Mouse (Mus musculus): Measurements from ENCODE around the gene Tec. TPM values are rescaled to one million over a fixed set of nuclear protein-coding genes. Genes with fewer than 3 reads are reported as not detected.

The Tec gene
- polyA plus RNA-seq, 2 experiments from 2014 or later, result 10.1 to 10.6 TPM

DNA sequence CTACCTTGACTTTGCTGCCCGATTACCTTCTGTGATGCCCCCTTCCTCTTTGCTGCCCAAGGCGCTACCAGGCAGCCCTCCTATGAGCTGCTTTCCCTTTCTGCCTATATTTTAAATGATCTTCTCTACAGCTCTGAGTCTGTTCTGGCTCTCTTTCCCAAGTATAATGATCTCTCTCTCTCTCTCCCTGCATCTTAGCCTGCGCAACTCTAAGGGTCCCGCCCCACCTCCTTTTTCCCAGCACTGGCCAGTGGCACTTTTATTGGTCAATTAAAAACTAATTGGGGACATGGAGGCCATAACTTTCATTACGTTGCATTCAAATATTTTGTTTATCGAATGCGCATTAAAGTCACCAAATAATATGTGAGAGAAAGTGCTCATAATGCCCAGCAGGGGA lies 20.0 kb upstream of the Tec start:
- no peak for ATAC-seq

DNA sequence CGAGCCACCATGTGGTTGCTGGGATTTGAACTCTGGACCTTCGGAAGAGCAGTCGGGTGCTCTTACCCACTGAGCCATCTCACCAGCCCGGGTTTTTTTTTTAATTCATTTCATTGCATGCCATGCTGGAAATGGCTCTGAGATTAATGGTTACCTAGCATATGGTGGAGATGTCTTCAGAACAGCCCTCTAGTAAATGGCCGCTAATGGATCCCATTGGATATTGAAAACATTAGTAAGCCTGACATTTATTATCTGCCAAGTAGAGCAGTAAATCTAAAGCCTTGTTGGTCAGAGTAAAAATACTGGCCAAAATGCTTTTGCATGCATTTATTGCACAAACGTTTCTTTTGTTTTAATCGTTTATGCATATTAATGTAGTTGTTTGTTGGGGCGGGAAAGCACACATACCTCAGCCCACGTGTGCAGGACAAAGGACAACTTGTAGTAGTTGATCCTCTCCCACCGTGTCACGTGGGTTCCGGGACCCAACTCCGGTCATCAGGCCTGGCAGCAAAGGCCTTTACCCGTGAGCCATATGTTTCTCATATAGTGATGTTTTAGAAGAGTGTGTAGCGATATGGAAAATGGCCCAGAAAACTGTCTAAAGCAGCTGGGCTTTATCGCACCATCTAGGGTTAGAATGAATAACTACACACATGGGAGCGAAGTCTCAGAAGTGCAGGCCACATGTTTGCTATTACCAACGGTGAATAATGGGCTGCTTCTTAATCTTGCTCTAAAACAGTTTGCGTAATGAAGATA lies 18.4 kb upstream of the Tec start:
- ATAC-seq, result no peak

DNA sequence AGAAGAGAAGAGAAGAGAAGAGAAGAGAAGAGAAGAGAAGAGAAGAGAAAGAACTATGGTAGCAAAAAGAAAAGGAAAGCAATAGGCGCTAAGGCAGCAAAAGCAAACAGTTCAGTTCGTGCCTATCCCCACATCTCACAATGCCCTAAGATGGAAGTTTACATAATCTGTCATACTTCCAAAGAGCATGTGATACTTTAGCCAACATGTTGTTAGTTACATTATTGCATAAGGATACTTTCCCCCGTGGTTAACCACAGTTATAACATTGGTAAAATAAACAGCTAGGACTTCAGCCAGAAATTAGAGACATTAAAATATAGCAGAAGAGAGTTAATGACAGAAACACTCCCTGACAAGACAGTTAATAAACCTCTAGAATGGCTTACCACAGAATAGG lies 15.4 kb upstream of the Tec start:
- no peak for ATAC-seq

DNA sequence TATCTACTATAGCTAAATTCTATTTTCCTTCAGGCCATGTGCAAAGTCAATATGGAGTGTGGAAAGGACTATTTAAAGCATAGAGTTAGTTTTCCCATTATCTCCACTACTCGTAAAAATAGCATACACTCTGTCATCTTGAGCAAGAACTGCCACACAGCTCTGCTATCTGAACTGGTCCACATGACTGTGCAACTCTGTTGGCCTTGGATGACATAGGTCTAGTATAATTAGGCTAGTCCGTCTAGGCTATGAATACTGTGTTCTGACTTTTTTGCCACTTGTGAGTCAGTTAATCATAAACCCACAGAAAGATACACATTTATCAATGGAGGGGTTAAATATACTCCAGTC lies 14.1 kb upstream of the Tec start:
- no peak for ATAC-seq

DNA sequence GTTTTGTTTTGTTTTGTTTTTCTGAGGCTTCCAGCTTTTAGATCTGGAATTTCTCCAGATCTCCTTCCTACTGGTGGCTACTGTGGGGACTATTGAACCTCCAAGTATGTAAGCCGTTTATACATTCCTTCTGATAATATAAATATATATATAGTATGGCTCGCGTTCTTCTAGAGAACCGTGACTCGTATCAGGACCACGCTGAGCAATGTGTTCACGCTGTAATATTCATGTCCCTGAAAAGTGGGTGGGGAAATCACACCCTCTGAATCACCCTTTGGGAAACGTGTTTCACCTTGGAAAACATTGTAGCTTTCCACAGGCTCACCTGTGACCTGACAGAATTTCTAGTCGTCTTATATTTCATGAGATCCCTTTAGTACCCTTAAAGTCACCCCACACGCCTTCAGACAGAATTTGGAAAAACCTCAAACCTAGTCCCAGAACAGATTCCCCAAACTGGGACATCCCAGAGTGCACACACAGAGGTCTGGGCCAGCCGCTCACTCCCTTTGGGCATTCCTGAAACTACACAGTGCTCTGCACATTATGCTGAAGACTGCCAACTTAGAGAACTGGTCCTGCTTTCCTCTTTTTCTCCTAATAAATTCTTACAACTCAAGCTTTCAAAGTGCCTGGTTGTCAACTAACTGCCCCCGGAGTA lies 13.6 kb upstream of the Tec start:
- no peak for ATAC-seq

GRCm38 (mm10) chr5:72879736-72880135 lies 11.5 kb upstream of the Tec start:
- no peak for ATAC-seq

DNA sequence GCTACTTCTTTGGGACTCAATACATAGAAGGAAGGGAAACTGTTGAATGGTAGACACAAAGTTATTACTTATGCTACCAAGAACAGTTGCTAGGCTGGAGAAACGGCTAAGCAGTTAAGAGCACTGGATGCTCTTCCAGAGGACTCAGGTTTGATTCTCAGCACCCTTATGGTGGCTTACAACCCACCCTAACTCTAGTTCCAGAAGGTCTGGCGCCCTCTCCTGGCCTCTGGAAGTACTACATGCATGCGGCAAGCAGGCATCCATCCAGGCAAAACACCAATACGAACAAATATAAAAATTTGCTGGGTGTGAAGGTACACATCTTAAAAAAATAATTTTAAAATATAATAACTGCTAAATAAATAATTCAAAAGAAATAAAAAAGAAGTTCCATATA lies 2.8 kb upstream of the Tec start:
- no peak for ATAC-seq

- no peak for ATAC-seq
These were observed 1.7 kb upstream of the Tec start for GRCm38 (mm10) chr5:72869779-72870608.

DNA sequence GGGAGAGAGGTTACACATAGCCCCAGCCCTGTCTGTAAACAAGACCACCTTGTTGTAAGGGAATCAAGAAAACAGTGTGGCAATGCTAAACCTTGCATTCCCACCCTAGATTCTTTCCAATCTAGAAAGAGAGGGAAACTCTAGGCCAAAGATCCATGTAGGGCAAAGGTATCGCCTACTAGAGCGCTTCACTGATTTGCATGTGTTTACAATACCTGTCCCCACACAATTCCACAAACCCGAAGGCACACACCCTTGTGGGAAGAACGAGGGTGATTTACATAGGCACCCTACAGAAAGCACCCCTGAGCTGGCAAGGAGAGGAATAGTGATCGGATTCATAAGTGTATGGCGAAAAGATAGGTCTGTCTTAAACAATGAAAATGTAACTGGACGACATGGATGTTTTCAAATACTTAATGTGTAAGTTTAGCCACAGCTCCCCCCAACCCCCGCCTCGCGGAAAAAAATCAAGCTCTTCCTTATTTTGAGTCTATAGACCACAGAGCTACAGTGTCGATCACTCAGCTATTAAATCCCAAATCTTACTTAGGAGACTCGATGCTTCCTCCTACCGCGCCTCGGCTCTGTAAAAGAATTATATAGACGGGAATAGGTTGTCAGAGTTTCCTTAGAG lies 1.1 kb downstream of the Tec start:
- no peak for ATAC-seq

GRCm38 (mm10) chr5:72866260-72866905 lies 1.9 kb downstream of the Tec start:
- no peak for ATAC-seq

DNA sequence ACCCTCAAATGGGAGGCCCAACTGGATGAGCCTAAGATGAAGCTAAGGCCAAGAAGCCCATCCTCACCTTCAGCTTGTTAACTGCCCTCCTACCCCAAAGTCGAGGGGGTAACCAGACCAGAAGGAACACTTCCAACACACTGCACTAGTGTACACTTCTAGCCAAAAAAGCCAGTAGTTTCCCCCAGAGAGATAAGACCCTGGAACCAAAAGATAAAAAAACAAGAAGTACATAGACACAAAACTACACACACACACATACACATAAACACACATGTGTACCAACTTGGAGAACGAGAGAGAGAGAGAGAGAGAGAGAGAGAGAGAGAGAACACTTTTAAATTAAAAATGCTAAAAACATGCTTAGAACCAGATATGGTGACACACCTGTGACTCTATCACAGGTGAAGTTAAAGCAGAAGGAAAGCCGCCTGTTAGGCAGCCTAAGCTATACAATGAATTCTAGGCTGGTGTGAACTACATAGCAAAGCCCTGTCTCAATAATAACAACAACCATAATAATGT lies 3.6 kb downstream of the Tec start:
- no peak for ATAC-seq

DNA sequence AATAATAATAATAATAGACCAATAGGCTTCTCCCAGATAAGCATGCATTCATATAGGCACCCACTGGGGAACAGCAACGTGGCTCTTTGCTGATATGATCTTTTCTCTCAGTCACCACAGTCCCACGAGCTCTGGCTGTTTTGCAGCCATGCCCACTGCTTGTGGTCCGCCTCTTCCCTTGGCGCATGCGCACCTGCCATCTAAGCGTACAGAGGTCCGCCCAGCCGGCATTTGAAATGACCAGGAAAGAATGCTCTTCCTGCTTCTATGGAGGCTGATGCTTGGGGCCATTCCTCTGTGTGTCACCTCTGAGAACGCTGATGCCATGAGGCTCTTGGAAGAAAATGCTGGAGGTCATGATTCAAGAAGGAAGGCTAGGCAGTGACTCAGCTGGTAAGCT lies 5.1 kb downstream of the Tec start:
- ATAC-seq, result no peak

- ATAC-seq, result no peak
These were observed 6.4 kb downstream of the Tec start for GRCm38 (mm10) chr5:72861726-72862385.

GRCm38 (mm10) chr5:72860899-72861298 lies 7.4 kb downstream of the Tec start:
- no peak for ATAC-seq

GRCm38 (mm10) chr5:72858306-72858705 lies 10.0 kb downstream of the Tec start:
- ATAC-seq, result no peak

GRCm38 (mm10) chr5:72857756-72858155 lies 10.5 kb downstream of the Tec start:
- ATAC-seq, result no peak

DNA sequence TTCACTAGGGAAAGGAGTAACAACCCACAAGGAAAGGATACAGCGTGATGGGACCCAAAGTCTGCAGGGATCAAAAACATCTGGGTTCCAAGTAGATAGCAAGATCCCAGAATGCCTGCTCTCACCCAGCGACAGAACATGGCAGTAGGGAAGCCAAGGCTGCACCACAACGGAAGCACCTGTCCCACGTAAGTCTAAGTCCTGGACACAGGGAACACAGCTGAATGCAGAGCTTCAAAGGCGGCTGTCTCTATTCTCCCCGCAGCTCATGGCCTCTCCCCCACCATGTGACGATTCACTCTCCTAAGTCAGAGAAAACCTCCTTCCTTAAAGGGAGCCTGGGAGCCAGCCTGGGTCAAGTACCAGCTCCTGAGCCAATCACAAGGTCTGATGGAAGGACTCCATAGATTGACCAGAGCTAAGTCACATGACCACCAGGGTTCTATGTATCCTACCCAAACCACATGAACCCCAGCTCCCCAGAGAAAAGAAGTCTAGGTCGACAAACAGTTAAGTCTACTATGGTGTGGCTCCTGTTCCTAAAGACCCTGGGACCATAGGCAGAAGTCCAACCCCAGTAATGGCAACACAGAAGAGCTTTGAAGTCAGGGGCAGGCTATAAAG lies 11.9 kb downstream of the Tec start:
- no peak for ATAC-seq

DNA sequence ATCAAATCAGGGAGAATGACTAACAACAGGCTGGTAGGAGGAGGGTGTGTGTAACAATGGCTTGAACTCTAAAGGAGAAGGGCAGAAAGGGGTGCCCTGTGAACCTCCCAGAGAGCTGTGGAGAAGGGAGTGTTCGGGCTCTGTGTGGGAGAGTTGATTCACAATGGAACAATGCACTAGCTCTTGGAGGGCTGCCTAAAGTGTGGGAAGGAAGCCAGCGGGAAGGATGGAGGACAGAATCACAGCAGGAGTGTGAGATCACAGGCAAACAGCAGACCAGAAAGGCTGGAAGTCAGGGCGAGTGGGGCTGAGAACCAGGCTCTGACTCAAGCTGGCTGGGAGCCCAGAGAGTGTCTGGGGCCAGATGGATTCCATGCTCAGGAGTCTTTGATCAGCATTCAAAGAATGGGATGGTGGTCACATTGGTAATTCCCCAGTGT lies 12.6 kb downstream of the Tec start:
- ATAC-seq, result no peak

- no peak for ATAC-seq
These were observed 13.9 kb downstream of the Tec start for GRCm38 (mm10) chr5:72854141-72854990.

DNA sequence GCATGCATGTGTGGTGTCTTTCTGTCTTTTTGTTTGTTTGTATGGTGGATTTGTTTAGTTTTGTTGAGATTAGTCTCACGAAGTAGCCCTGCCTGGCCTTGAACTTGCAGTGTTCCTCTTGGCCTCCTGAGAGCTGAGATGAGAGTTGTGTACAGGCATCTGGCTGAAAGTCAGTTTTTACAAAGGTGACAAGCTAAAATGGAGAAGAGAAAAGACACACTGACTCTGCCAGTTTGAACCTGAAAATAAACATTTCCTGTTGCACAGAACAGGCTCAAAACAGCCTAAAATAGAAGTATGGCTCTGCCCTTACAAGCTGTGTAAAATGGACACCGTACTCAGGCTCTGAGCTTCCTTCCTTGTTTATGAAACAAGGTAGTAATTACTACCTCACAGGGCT lies 14.9 kb downstream of the Tec start:
- no peak for ATAC-seq

All from activated CD4-positive, CD25-positive, alpha-beta regulatory T cell, adult 4 months (primary cell).